In genomic region chr17:24351760-24352357, GRCm38 (mm10) we compare ENCODE assay signal across 8 mouse cellular contexts. TPM values are rescaled to one million over a fixed set of nuclear protein-coding genes. Genes with fewer than 3 reads are reported as not detected.
DNase-seq lines count a peak whose midpoint lies in the region; ATAC-seq lines count a peak whose summit lies in the region.

Abca3 (plus strand) TSS chr17:24351950.

- peak; percentile 97 for DNase-seq in embryo, embryonic 10 days (ENCODE audit: low spot score)
- DNase-seq in gastrocnemius, postnatal 14 days, result peak; percentile 92
- DNase-seq in left cerebral cortex, postnatal 10 days (ENCODE audit: extremely low spot score in 1 of 2, low spot score in 2 of 2), result peak; percentile 95 to 96
- DNase-seq in right cerebral cortex, postnatal 25 days, result peak; percentile 98
- DNase-seq in urinary bladder, postnatal 4 days (ENCODE audit: low spot score in 2 of 2), result peak; percentile 91 to 92

- intact Hi-C loops in gastrocnemius, postnatal 14 days (cut with DNase I; ENCODE audit: low total_unique reads), result no loop called here
- intact Hi-C loops in left cerebral cortex, postnatal 10 days (cut with DNase I), result loop anchor here (10.0 kb wide), 1 partner anchor 177 kb away; no protein-coding TSS in a partner anchor

- ATAC-seq in activated CD4-positive, CD25-positive, alpha-beta regulatory T cell, adult 4 months, result peak; percentile 87
- peak; percentile 94 for ATAC-seq in inflammation-experienced regulatory T-cells, adult 6 months
- peak; percentile 71 for ATAC-seq in megakaryocyte-erythroid progenitor cell, adult 5-6 weeks (replicated peaks; ENCODE audit: low FRiP score, low TSS enrichment, poor library complexity, severe bottlenecking)

RNA-seq across cellular contexts. Expression of gene Abca3, which starts in this region (rescaled TPM):
- polyA plus RNA-seq in activated CD4-positive, CD25-positive, alpha-beta regulatory T cell, adult 4 months (2017; shearing (Covaris generic)), result 10 to 100 TPM; 15.8 to 20.0 TPM
- total RNA-seq in gastrocnemius, postnatal 14 days (2021), result 1 to 10 TPM; 9.0 to 9.8 TPM
- polyA plus RNA-seq in inflammation-experienced regulatory T-cells, adult 6 months (2017; shearing (Covaris generic)), result 10 to 100 TPM; 17.8 to 31.2 (median 26.3) TPM
- total RNA-seq in left cerebral cortex, postnatal 10 days (2021), result 100 to 1,000 TPM; 129 to 135 TPM
- total RNA-seq in megakaryocyte-erythroid progenitor cell, adult 5-6 weeks (2014; fragmentation: Nextera tagmentation), result 103 and 105 TPM in 2 replicates
- 30.3 and 39.6 TPM in 2 replicates for total RNA-seq in megakaryocyte-erythroid progenitor cell, adult 5-6 weeks (2017)

Comparison
In these comparisons a context has a peak if more than half of its experiments do, and no peak if none do; other contexts are left out.
1. Peak in every context shown above with its lines: DNase-seq and ATAC-seq.